Mouse (Mus musculus): ENCODE measurements around the gene Ednrb.

- TF ChIP-seq CHD2 (IDR thresholded peaks at IDR 0.05; ENCODE audit: low read depth, low read length) (no peak), MAFK (IDR thresholded peaks at IDR 0.05; ENCODE audit: insufficient read depth, low read depth, low read length) (no peak), ZC3H11A (IDR thresholded peaks at IDR 0.05; ENCODE audit: borderline replicate concordance, low read depth, low read length) (no peak), ZNF384 (IDR thresholded peaks at IDR 0.05; ENCODE audit: low read depth, low read length) (no peak), HCFC1 (IDR thresholded peaks at IDR 0.05; ENCODE audit: borderline replicate concordance, insufficient read depth, low read length) (no peak)
These were observed 10.1 kb downstream of the Ednrb start for GRCm38 (mm10) chr14:103834147-103834546.

Measured in ES-E14 (cell line).